Mouse (Mus musculus) spleen, postnatal 36 days (tissue): Measurements from ENCODE around the gene Pacrg.

Experiments
- DNase-seq, 2 experiments: peaks; one replicate each; pipeline ENCODE4 v3.0.0; 2022; ENCODE audit warnings: low spot score in 2 of 2, mixed read lengths in 1 of 2

Gene Pacrg

GRCm38 (mm10) chr17:10740083-10740482 is 100.0 kb downstream of the Pacrg start:
- DNase-seq, result no peak

GRCm38 (mm10) chr17:10737966-10738365 is 102.1 kb downstream of the Pacrg start:
- DNase-seq, result no peak

- DNase-seq, result no peak
These were observed 105.4 kb downstream of the Pacrg start for GRCm38 (mm10) chr17:10734733-10735132.

- DNase-seq, result no peak
These were observed 107.6 kb downstream of the Pacrg start for GRCm38 (mm10) chr17:10732303-10733048.

- DNase-seq, result peak in 1 of 2 experiments; percentile 2
These were observed 115.3 kb downstream of the Pacrg start for GRCm38 (mm10) chr17:10724853-10725252.

- DNase-seq, result no peak
These were observed 118.5 kb downstream of the Pacrg start for GRCm38 (mm10) chr17:10721562-10721961.

- DNase-seq, result no peak
These were observed 123.0 kb downstream of the Pacrg start for GRCm38 (mm10) chr17:10717148-10717547.

GRCm38 (mm10) chr17:10702781-10703180 is 137.3 kb downstream of the Pacrg start:
- DNase-seq, result no peak

- DNase-seq, result no peak
These were observed 142.1 kb downstream of the Pacrg start for GRCm38 (mm10) chr17:10698041-10698440.

- no peak for DNase-seq
These were observed 144.7 kb downstream of the Pacrg start for GRCm38 (mm10) chr17:10695421-10695820.

GRCm38 (mm10) chr17:10677098-10677497 is 163.0 kb downstream of the Pacrg start:
- no peak for DNase-seq

- DNase-seq, result no peak
These were observed 164.6 kb downstream of the Pacrg start for GRCm38 (mm10) chr17:10675536-10675935.

GRCm38 (mm10) chr17:10675048-10675447 is 165.1 kb downstream of the Pacrg start:
- peak in 1 of 2 experiments; percentile 1 for DNase-seq

- DNase-seq, result no peak
These were observed 178.8 kb downstream of the Pacrg start for GRCm38 (mm10) chr17:10661294-10661693.

GRCm38 (mm10) chr17:10643604-10644003 is 196.5 kb downstream of the Pacrg start:
- DNase-seq, result no peak

- DNase-seq, result no peak
These were observed 200.3 kb downstream of the Pacrg start for GRCm38 (mm10) chr17:10639816-10640215.

GRCm38 (mm10) chr17:10635955-10636470 is 204.1 kb downstream of the Pacrg start:
- no peak for DNase-seq

GRCm38 (mm10) chr17:10635470-10635869 is 204.6 kb downstream of the Pacrg start:
- no peak for DNase-seq

- DNase-seq, result no peak
These were observed 205.1 kb downstream of the Pacrg start for GRCm38 (mm10) chr17:10635046-10635445.

- DNase-seq, result no peak
These were observed 206.3 kb downstream of the Pacrg start for GRCm38 (mm10) chr17:10633769-10634168.

GRCm38 (mm10) chr17:10628240-10628639 is 211.9 kb downstream of the Pacrg start:
- no peak for DNase-seq

GRCm38 (mm10) chr17:10627476-10627875 is 212.6 kb downstream of the Pacrg start:
- DNase-seq, result no peak

GRCm38 (mm10) chr17:10626299-10627095 is 213.6 kb downstream of the Pacrg start:
- DNase-seq, result no peak
